Mouse (Mus musculus) Patski (cell line): Measurements from ENCODE around the gene Dcdc2a. TPM values are rescaled to one million over a fixed set of nuclear protein-coding genes. Genes with fewer than 3 reads are reported as not detected.

ENCODE experiments used
- ATAC-seq: fragments of 100-300 bp; one replicate; pipeline ENCODE4 v1.8.0; 2021
- CTCF ChIA-PET: fragments of 350-600 bp; sonication (Branson Sonifier 250); formaldehyde crosslinking; loops from one replicate; lab custom pipeline; 2022; ENCODE audit warnings: inconsistent platforms; lab: Charles Lee
- POLR2A ChIA-PET: fragments of 350-600 bp; sonication (Branson Sonifier 250); formaldehyde crosslinking; loops from one replicate; lab custom pipeline; 2022; ENCODE audit warnings: antibody characterized with exemption, inconsistent platforms; lab: Charles Lee
- DNase-seq: peaks from one replicate; pipeline ENCODE4 v3.0.0-alpha.2; 2011; ENCODE audit warnings: low read depth, low spot score
- H3K27me3 ChIP-seq: fragments of 371-371 bp; one replicate; pipeline ENCODE4 v1.5.1; 2021
- CTCF ChIP-seq: fragments of 100-300 bp; IDR thresholded peaks from one replicate; pipeline ENCODE4 v1.5.1; 2021
- in situ Hi-C: fragments of 300-500 bp; cut with MboI; formaldehyde crosslinking; loops from 3 replicates; pipeline ENCODE4 v1.11.1; 2018; ENCODE audit warnings: low pct_unique_long_range_greater_than_20kb, mixed read lengths
- polyA plus RNA-seq: library from polyadenylated mRNA; unstranded; gene quantifications from one replicate; pipeline ENCODE4 v1.2.3, GENCODE M21; 2021

Gene Dcdc2a
- polyA plus RNA-seq: 296 TPM

DNA sequence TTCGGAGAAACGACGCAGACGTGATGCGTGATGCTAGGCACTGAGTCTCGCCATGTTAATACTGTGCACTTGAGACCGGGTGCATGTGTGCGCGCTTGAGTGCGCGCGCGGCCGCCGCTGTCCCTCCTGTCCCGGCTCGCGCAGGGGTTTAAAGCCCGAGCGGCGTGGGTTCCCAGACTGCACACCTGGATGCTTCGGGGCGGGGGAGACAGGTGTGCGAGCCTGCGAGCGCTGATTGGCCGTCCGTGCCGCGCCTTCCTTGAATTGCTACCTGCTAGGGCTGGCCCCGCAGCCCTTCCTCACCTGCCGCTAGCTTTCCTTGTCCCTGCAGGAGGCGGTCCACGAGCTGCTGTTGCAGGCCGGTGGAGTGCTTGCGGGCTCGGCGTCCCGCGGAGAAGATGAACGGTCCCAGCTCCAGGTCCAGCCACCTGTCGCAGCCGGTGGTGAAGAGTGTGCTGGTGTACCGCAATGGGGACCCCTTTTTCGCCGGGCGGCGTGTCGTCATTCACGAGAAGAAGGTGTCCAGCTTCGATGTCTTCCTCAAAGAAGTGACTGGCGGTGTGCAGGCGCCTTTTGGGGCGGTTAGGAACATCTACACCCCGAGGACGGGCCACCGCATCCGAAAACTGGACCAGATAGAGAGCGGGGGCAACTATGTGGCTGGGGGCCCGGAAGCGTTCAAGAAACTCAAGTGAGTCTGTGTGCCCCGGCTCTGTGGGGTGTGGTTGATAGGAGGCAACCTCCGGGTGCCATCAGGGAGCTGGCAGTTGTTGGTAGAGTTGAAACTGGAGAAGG is at the start of gene Dcdc2a:
TSS of gene Dcdc2a (plus strand) at position 132 of the 795 bp plus-strand sequence.
- ChIA-PET CTCF (interaction anchor here (1.0 to 3.8 kb wide), 7 partner anchors 14 to 59 kb away, joined by 3 to 28 read pairs (median 6); no protein-coding TSS in a partner anchor), POLR2A (interaction anchor here (0.9 to 5.2 kb wide), 6 partner anchors 14 to 59 kb away, joined by 3 to 42 read pairs (median 3); no protein-coding TSS in a partner anchor)
- ATAC-seq (no peak), DNase-seq (no peak)
- in situ Hi-C loops: no loop called here
- no peaks in the 10 kb centered on the region for H3K27me3 ChIP-seq
- TF ChIP-seq CTCF: no peak

DNA sequence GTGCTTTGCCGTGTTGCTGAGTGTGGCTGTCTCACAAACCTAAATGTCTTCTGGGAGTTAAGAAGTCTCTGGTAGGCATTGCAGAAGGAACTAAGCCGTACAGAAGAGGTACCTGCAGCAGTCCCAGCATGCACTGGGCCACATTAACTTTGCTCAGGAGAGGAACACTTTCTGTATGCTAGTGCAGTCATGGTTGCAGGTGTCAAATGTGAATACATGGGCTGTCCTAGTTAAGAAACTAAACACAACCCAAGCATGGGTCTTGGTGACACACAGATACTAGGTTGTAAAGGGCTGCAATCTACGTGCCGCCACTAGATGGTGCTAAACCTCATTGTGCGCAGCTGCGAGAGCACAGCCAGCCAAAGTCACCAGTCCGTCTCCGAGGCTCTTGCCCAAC is 48.7 kb upstream of the Dcdc2a start:
- ATAC-seq (no peak), DNase-seq (no peak)
- POLR2A ChIA-PET: no interaction called here
- TF ChIP-seq CTCF: peak; percentile 69
- in situ Hi-C loops: no loop called here
- CTCF ChIA-PET: no interaction called here
- no peaks in the 10 kb centered on the region for H3K27me3 ChIP-seq

DNA sequence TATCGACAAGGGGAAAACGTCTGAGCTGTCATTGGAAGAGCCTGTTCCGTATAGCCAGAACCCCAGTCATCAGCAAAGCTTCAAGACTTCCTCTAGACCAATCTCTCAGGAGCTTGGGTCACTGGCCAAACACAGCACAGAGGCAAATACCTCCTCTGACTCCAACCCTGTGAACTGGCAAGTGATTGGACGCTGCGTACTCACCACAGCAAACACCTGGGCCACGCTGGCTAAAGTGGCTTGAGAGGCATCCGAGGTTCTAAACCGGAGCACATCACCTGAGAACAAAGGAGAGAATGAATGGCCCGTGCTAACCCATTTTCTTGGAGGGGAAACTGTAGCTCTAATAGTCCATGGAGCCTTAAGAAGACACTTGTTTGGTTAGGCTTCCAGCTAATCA is 37.5 kb upstream of the Dcdc2a start:
- ChIA-PET CTCF (interaction anchor here (2.6 to 3.3 kb wide), 2 partner anchors 29 to 97 kb away, joined by 6 to 13 read pairs; no protein-coding TSS in a partner anchor), POLR2A (interaction anchor here (0.7 to 2.2 kb wide), 4 partner anchors 13 to 104 kb away, joined by 3 to 6 read pairs (median 5); no protein-coding TSS in a partner anchor)
- ATAC-seq (no peak), DNase-seq (no peak)
- H3K27me3 ChIP-seq: no peaks in the 10 kb centered on the region
- TF ChIP-seq CTCF: no peak
- in situ Hi-C loops: no loop called here

DNA sequence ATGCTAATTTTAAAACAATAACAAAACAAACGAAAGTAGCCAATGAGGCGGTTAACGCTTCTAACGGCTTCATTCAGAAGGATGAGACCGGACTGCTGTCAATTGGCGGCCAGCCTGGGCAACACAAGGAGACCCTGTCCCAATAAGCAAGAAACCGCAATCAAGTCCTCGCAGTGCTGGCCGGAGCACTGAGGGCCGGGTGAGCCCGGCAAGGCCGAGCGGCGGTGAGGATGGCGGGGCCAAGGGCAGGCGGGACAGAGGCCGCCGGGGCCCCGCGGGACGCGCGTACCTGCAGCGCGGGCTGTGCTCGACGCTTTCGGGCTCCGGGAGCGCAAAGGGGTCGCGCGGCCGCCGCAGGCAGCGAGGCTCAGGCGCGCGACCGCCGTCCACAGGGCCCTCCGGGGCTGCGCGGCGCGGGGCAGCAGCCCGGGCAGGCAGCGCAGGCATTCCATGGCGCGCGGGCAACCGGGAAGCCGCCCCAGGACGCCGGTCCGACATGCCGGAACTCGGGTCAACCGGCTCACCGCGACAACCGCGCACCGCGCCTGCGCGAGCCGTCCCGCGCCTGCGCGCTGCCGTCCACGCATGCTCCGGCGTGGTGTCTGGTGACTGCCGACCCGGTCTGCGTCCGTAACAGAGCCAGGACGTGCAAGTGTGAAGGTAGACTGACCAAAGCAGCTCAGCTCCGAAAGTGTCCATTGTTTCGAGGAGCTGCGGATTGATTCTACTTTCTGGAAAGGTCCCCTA is 35.8 kb upstream of the Dcdc2a start, which contains the start of gene Mrs2:
TSS of gene Mrs2 (minus strand) at position 587 of the 747 bp plus-strand sequence.
- CTCF ChIA-PET: interaction anchor here (1.8 to 3.3 kb wide), 2 partner anchors 66 to 96 kb away, joined by 3 to 13 read pairs; no protein-coding TSS in a partner anchor
- DNase-seq (peak; percentile 48), ATAC-seq (peak; percentile 70)
- POLR2A ChIA-PET: interaction anchor here (0.6 to 2.2 kb wide), 4 partner anchors 35 to 96 kb away, joined by 3 to 6 read pairs (median 5); no protein-coding TSS in a partner anchor
- no peak for TF ChIP-seq CTCF
- no peaks in the 10 kb centered on the region for H3K27me3 ChIP-seq
- in situ Hi-C loops: loop anchor here (10.0 kb wide), 2 partner anchors 95 to 325 kb away; no protein-coding TSS in a partner anchor

DNA sequence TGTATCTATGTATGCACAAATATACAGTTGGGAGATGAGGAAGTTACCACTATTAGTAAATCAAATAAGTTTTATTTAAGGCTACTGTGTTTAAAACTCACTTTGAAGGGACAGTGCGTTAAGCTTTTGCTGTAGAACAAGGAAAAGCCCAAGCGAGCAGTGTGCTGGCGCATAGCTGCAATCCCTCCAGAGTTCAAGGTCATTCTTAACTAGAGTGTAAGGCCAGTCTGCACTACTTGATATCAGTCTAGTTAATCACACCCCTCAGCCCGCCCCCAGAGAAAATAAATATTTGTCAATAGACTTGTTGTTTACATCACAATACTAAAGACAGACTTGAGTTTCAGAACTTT is 35.3 kb upstream of the Dcdc2a start:
- in situ Hi-C loops: loop anchor here (10.0 kb wide), 2 partner anchors 94 to 324 kb away; no protein-coding TSS in a partner anchor
- no peak for ATAC-seq

DNA sequence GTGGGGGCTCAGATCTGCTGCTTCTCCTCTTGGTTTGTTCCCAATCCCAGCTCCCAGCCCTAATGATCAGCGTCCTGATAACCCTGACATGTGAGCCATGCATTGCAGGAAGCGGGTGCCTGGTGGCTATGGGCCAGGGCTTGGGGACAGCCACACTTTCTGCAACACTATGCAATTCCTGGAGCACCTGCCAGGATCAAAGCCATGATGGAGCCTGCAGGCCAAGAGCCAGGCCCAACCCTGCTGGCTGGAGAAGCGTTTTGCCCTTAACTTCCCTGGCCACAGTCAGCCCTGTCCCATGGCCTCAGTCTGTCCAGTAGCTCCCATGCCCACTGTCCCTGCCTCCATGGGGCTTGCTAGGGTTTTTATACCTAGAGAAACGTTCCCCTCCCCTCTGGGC is 33.4 kb upstream of the Dcdc2a start:
- DNase-seq (no peak), ATAC-seq (no peak)
- ChIA-PET CTCF (interaction anchor here (0.8 to 2.0 kb wide), 2 partner anchors 22 to 93 kb away, joined by 3 to 8 read pairs; no protein-coding TSS in a partner anchor), POLR2A (interaction anchor here (1.4 kb wide), 1 partner anchor 32 kb away, joined by 4 read pairs; no protein-coding TSS in a partner anchor)
- TF ChIP-seq CTCF: no peak
- no peaks in the 10 kb centered on the region for H3K27me3 ChIP-seq
- in situ Hi-C loops: loop anchor here (10.0 kb wide), 2 partner anchors 92 to 322 kb away; no protein-coding TSS in a partner anchor

More for the DNA sequence above, 35.3 kb upstream of the Dcdc2a start:
- no peak for TF ChIP-seq CTCF
- no peaks in the 10 kb centered on the region for H3K27me3 ChIP-seq
- POLR2A ChIA-PET: interaction anchor here (1.1 to 2.2 kb wide), 3 partner anchors 34 to 95 kb away, joined by 4 to 6 read pairs (median 6); no protein-coding TSS in a partner anchor
- no peak for DNase-seq
- CTCF ChIA-PET: interaction anchor here (0.7 to 3.3 kb wide), 3 partner anchors 65 to 111 kb away, joined by 3 to 13 read pairs (median 3); no protein-coding TSS in a partner anchor

DNA sequence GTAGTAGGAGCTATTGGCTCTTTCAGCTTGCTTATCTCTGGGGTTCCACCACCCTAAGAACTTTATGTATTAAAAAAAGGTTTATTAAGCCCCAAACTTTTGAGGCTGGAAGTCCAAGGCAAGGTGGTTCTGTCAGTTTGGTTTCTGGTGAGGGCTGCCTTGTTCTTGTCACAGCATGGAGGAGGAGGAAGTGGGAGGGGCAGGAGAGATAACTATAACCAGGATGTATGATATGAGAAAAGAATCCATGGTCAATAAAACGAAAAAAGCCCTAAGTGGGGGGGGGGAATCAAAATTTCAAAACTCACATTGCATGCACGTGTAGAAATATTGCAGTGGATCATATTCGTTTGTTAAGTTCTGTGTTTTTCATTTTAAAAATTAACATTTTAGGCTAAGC is 32.7 kb upstream of the Dcdc2a start:
- CTCF ChIA-PET: interaction anchor here (2.0 kb wide), 1 partner anchor 93 kb away, joined by 8 read pairs; no protein-coding TSS in a partner anchor
- POLR2A ChIA-PET: interaction anchor here (1.4 kb wide), 1 partner anchor 31 kb away, joined by 4 read pairs; no protein-coding TSS in a partner anchor
- in situ Hi-C loops: loop anchor here (10.0 kb wide), 2 partner anchors 92 to 322 kb away; no protein-coding TSS in a partner anchor

DNA sequence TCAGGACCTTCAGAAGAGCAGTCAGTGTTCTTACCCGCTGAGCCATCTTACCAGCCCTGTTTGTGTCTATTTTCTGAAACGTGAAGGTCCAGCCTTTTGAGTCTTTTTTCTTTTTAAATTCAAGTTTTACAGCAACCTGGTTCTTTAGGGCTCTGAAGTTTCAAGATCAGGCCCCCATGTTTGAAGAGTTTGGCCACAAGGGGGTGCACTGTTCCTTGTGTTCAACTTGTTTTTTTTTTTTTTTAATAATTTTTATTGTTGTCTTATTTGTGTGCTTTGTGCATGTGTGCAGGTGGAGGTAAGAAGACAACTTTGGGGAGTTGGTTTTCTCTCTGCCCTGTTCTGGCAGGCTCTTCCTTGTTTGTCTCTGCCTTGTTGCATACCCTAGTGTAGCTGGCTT is 31.1 kb upstream of the Dcdc2a start:
- ATAC-seq (no peak), DNase-seq (no peak)
- ChIA-PET CTCF (interaction anchor here (0.7 to 2.6 kb wide), 12 partner anchors 13 to 312 kb away, joined by 3 to 15 read pairs (median 4); no protein-coding TSS in a partner anchor), POLR2A (interaction anchor here (0.7 to 1.7 kb wide), 4 partner anchors 33 to 147 kb away, joined by 4 to 11 read pairs (median 4); no protein-coding TSS in a partner anchor)
- in situ Hi-C loops: loop anchor here (10.0 kb wide), 2 partner anchors 90 to 320 kb away; no protein-coding TSS in a partner anchor
- peak; percentile 64 for TF ChIP-seq CTCF
- H3K27me3 ChIP-seq: no peaks in the 10 kb centered on the region

More for the DNA sequence above, 32.7 kb upstream of the Dcdc2a start:
- TF ChIP-seq CTCF: no peak
- ATAC-seq (no peak), DNase-seq (no peak)
- no peaks in the 10 kb centered on the region for H3K27me3 ChIP-seq

DNA sequence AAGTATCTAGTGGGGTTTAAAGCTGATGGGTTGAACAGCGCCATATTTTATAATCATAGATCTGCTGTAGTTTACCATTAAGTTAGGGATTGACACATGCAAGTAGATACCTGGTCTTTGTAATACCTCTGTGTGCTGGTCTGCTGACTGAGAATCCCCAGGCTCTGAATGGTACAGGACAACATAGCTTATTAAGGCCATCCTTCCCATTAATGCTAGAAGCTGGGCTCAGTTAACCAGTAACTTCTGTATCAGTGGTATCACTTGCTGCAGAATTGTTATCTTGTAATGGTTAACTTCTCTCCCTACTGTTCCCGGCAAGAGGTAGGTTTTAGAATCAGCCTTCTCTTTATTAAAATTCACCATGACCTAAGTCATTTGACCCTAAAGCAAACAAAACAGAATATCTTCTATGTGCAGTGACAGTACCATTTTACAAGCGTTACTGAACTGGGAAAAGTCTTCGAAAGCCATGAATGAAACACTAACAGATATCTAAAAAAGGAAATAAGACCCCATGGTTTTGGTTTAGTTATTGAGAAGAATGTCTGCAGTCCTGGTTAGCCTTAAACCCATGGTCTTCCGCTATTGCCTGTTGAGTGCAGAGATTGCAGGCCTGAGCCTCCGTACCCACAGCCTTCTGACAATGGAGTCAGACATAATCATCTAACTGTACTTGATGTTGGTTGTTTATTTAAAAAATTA is 29.2 kb upstream of the Dcdc2a start:
- no peak for DNase-seq
- in situ Hi-C loops: loop anchor here (10.0 kb wide), 2 partner anchors 88 to 318 kb away; no protein-coding TSS in a partner anchor
- ATAC-seq: no peak
- TF ChIP-seq CTCF: no peak
- no peaks in the 10 kb centered on the region for H3K27me3 ChIP-seq
- ChIA-PET POLR2A (no interaction called here), CTCF (interaction anchor here (1.0 to 2.6 kb wide), 3 partner anchors 11 to 94 kb away, joined by 3 to 14 read pairs (median 4); no protein-coding TSS in a partner anchor)
